Mouse (Mus musculus): ENCODE results near the gene Lbp. TPM values are rescaled to one million over a fixed set of nuclear protein-coding genes. Genes with fewer than 3 reads are reported as not detected.

The Lbp gene
- total RNA-seq (2021), result 1 to 10 TPM; 5.2 to 7.1 TPM
- long read RNA-seq, experiment 1, partial matches to known transcripts, result 0 of 4 reads
- long read RNA-seq, experiment 1, other reads (novel, unspliced or antisense), result 0 of 4 reads
- long read RNA-seq, experiment 2, partial matches to known transcripts, result 2 of 4 reads
- long read RNA-seq, experiment 2, other reads (novel, unspliced or antisense), result 0 of 4 reads

GRCm38 (mm10) chr2:158305948-158306695 is at the start of gene Lbp:
Gene Lbp, plus strand, starts transcription at chr2:158306493.
- Histone ChIP-seq H3K27ac (peak within 1 kb of the TSS; percentile 80), H3K4me3 (peak within 1 kb of the TSS; percentile 66)
- TF ChIP-seq CTCF (IDR thresholded peaks at IDR 0.05), result no peak
- intact Hi-C loops (cut with DNase I), result no loop called here
- DNase-seq, result peak; percentile 76

GRCm38 (mm10) chr2:158256894-158257293 is 49.4 kb upstream of the Lbp start:
- DNase-seq, result peak; percentile 61
- no peak overlapping the region for H3K4me3 ChIP-seq
- intact Hi-C loops (cut with DNase I), result no loop called here
- no peak for TF ChIP-seq CTCF (IDR thresholded peaks at IDR 0.05)
- peak overlapping the region; percentile 53; the same call in 1 of the 2 replicates for H3K27ac ChIP-seq

GRCm38 (mm10) chr2:158258005-158258418 is 48.3 kb upstream of the Lbp start, which contains the start of gene Bpi:
Gene Bpi, plus strand, starts transcription at chr2:158258094.
- TF ChIP-seq CTCF (IDR thresholded peaks at IDR 0.05), result no peak
- peak within 1 kb of the TSS; percentile 53; the same call in 1 of the 2 replicates for H3K27ac ChIP-seq
- H3K4me3 ChIP-seq, result no peak within 1 kb of the TSS
- DNase-seq, result no peak
- intact Hi-C loops (cut with DNase I), result loop anchor here (1.0 to 2.0 kb wide), 2 partner anchors 33 to 51 kb away; no protein-coding TSS in a partner anchor

- H3K27ac ChIP-seq, result no peak overlapping the region
- peak; percentile 74 for TF ChIP-seq CTCF (IDR thresholded peaks at IDR 0.05)
- no peak overlapping the region for H3K4me3 ChIP-seq
- peak; percentile 78 for DNase-seq
- intact Hi-C loops (cut with DNase I), result loop anchor here (1.0 to 2.0 kb wide), 2 partner anchors 34 to 51 kb away; no protein-coding TSS in a partner anchor
These were observed 47.5 kb upstream of the Lbp start for GRCm38 (mm10) chr2:158258781-158259180.

GRCm38 (mm10) chr2:158259498-158259897 is 46.8 kb upstream of the Lbp start:
- intact Hi-C loops (cut with DNase I), result loop anchor here (2.0 kb wide), 1 partner anchor 35 kb away; no protein-coding TSS in a partner anchor
- no peak for TF ChIP-seq CTCF (IDR thresholded peaks at IDR 0.05)
- Histone ChIP-seq H3K4me3 (no peak overlapping the region), H3K27ac (no peak overlapping the region)
- DNase-seq, result no peak

- intact Hi-C loops (cut with DNase I), result no loop called here
- no peak overlapping the region for H3K4me3 ChIP-seq
- no peak for DNase-seq
- no peak overlapping the region for H3K27ac ChIP-seq
- no peak for TF ChIP-seq CTCF (IDR thresholded peaks at IDR 0.05)
These were observed 41.4 kb upstream of the Lbp start for GRCm38 (mm10) chr2:158264877-158265276.

GRCm38 (mm10) chr2:158270017-158270416 is 36.3 kb upstream of the Lbp start:
- DNase-seq, result no peak
- Histone ChIP-seq H3K4me3 (no peak overlapping the region), H3K27ac (no peak overlapping the region)
- no peak for TF ChIP-seq CTCF (IDR thresholded peaks at IDR 0.05)
- intact Hi-C loops (cut with DNase I), result no loop called here

GRCm38 (mm10) chr2:158273646-158274045 is 32.6 kb upstream of the Lbp start:
- TF ChIP-seq CTCF (IDR thresholded peaks at IDR 0.05), result no peak
- no peak for DNase-seq
- H3K4me3 ChIP-seq, result no peak overlapping the region
- intact Hi-C loops (cut with DNase I), result no loop called here
- no peak overlapping the region for H3K27ac ChIP-seq

- no peak overlapping the region for H3K4me3 ChIP-seq
- no peak overlapping the region for H3K27ac ChIP-seq
- intact Hi-C loops (cut with DNase I), result no loop called here
- peak; percentile 40 for TF ChIP-seq CTCF (IDR thresholded peaks at IDR 0.05)
- peak; percentile 38 for DNase-seq
These were observed 30.9 kb upstream of the Lbp start for GRCm38 (mm10) chr2:158275349-158275748.

GRCm38 (mm10) chr2:158275811-158276210 is 30.5 kb upstream of the Lbp start:
- H3K4me3 ChIP-seq, result no peak overlapping the region
- H3K27ac ChIP-seq, result no peak overlapping the region
- TF ChIP-seq CTCF (IDR thresholded peaks at IDR 0.05), result no peak
- DNase-seq, result no peak
- intact Hi-C loops (cut with DNase I), result no loop called here

- no peak for DNase-seq
These were observed 29.8 kb upstream of the Lbp start for GRCm38 (mm10) chr2:158276451-158276850.

GRCm38 (mm10) chr2:158276878-158277277 is 29.4 kb upstream of the Lbp start:
- no peak for TF ChIP-seq CTCF (IDR thresholded peaks at IDR 0.05)
- no peak for DNase-seq
- Histone ChIP-seq H3K4me3 (no peak overlapping the region), H3K27ac (no peak overlapping the region)
- intact Hi-C loops (cut with DNase I), result no loop called here

More at GRCm38 (mm10) chr2:158276451-158276850, 29.8 kb upstream of the Lbp start:
- TF ChIP-seq CTCF (IDR thresholded peaks at IDR 0.05), result no peak
- Histone ChIP-seq H3K27ac (no peak overlapping the region), H3K4me3 (no peak overlapping the region)
- intact Hi-C loops (cut with DNase I), result no loop called here

GRCm38 (mm10) chr2:158279656-158280055 is 26.6 kb upstream of the Lbp start:
- Histone ChIP-seq H3K4me3 (no peak overlapping the region), H3K27ac (no peak overlapping the region)
- intact Hi-C loops (cut with DNase I), result loop anchor here (5.0 kb wide), 1 partner anchor 63 kb away; no protein-coding TSS in a partner anchor
- no peak for DNase-seq
- TF ChIP-seq CTCF (IDR thresholded peaks at IDR 0.05), result no peak

Measured in gastrocnemius, adult 2 months (tissue).